Mouse (Mus musculus) heart, postnatal 0 days (tissue): Measurements from ENCODE around the gene Dnajc2.

Source experiments
- CTCF ChIP-seq: IDR thresholded peaks from 2 replicates; pipeline ENCODE4 v1.5.1; 2016; ENCODE audit warnings: antibody characterized with exemption, control low read depth, low read depth
- EP300 ChIP-seq: IDR thresholded peaks from 2 replicates; pipeline ENCODE4 v1.6.1; 2016; ENCODE audit warnings: antibody characterized with exemption, low read depth

DNA sequence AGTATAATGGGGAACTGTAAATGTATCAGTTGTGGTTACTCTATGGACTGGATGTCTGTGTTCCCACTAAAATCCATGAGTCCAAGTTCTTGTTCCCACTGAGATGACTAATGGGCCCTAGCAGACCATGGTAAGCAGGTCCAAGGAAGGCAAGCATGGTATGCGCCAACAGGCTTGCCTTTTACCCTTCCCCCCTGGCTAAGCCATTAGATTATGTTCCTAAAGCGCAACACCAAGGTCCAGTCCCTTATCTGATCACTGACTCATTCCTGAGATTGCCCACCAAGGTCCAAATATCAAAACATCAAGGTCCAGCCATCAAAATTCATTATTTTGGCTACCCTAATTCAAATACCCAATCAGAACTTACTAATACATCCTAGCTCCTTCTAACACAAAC, 65.8 kb downstream of the Dnajc2 start:
- TF ChIP-seq CTCF (no peak), EP300 (no peak)
